Mouse (Mus musculus): ENCODE results near the gene Adgrg2. TPM values are rescaled to one million over a fixed set of nuclear protein-coding genes. Genes with fewer than 3 reads are reported as not detected.

Gene Adgrg2
- polyA plus RNA-seq, 1 experiment: 17.8 TPM

DNA sequence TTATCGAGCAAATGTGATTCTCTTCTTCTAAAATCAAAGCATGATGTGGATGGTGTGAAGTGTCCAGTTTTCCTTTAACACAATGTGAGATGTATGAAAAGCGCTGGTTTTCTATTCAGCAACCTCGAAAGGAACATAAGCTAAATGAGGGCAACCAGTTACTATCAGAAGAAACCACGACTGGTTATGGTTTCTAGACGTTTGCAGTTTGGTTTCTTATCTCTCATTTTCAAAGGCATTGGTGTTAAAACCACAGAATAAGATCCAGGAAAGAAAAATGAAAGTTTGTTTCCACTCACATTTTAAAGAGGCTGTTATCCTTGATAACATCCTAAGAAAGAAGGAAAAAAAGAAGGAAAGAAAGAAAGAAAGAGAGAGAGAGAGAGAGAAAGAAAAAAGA lies 106.0 kb downstream of the Adgrg2 start:
- Histone ChIP-seq H3K27ac (ENCODE audit: insufficient read depth, low read length) (no peak overlapping the region), H3K4me1 (ENCODE audit: control insufficient read depth, insufficient read depth, low read length) (peaks cover 1% of the 10 kb centered on the region; the same call in 1 of the 2 replicates), H3K4me3 (ENCODE audit: insufficient read depth, low read length) (no peak overlapping the region)
- TF ChIP-seq POLR2A (IDR thresholded peaks at IDR 0.05; ENCODE audit: low read depth, low read length) (no peak), CTCF (IDR thresholded peaks at IDR 0.05; ENCODE audit: borderline replicate concordance, insufficient read depth, low read length) (no peak)

DNA sequence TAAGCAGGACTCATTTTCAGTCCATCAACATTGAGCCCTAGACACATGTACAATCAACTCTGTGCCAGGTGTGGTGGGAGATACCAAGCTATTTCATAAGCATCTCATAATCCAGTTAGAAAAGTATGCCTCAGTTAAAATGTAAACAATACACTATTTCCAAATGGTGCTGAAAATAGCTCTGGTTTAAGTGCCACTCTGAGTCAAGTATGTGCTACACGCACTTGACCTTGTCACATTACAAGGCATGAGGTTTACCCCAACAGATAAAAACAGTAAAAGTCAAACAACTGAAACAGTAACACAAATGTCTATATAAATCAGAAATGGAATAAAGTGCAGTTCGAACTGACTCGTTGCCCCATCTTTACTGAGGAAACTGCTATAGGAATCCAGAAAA lies 110.6 kb downstream of the Adgrg2 start:
- Histone ChIP-seq H3K27ac (ENCODE audit: insufficient read depth, low read length) (no peak overlapping the region), H3K4me1 (ENCODE audit: control insufficient read depth, insufficient read depth, low read length) (peaks cover 5% of the 10 kb centered on the region; the same call in 1 of the 2 replicates), H3K4me3 (ENCODE audit: insufficient read depth, low read length) (no peak overlapping the region)
- TF ChIP-seq POLR2A (IDR thresholded peaks at IDR 0.05; ENCODE audit: low read depth, low read length) (no peak), CTCF (IDR thresholded peaks at IDR 0.05; ENCODE audit: borderline replicate concordance, insufficient read depth, low read length) (no peak)

DNA sequence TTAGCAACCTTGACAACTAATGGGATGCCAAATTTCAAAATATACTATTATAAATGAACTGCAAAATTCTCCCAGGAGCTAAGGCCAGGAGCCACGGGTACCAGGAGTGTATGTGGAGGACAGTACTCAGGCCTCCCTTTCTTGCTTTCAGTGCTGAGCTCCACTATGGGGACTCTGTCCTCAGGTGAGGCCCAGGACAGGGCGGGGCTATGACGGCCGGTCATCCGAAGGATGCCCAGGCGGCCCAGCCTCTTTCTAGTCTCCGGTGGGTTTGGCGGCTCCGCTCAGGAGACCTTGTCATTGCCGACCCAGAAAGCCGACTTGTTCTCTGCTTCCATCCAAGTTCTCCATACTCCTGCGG lies 111.2 kb downstream of the Adgrg2 start:
- no peak; the same call in 1 of the 2 replicates for TF ChIP-seq POLR2A (IDR thresholded peaks at IDR 0.05; ENCODE audit: low read depth, low read length)
- TF ChIP-seq CTCF (IDR thresholded peaks at IDR 0.05; ENCODE audit: borderline replicate concordance, insufficient read depth, low read length): no peak
- H3K4me1 ChIP-seq (ENCODE audit: control insufficient read depth, insufficient read depth, low read length): peaks cover 5% of the 10 kb centered on the region; the same call in 1 of the 2 replicates
- H3K27ac ChIP-seq (ENCODE audit: insufficient read depth, low read length): 0 out of 2 replicates have a peak overlapping the region, but pooled peaks have one; percentile 15
- peak overlapping the region; percentile 58 for H3K4me3 ChIP-seq (ENCODE audit: insufficient read depth, low read length)

DNA sequence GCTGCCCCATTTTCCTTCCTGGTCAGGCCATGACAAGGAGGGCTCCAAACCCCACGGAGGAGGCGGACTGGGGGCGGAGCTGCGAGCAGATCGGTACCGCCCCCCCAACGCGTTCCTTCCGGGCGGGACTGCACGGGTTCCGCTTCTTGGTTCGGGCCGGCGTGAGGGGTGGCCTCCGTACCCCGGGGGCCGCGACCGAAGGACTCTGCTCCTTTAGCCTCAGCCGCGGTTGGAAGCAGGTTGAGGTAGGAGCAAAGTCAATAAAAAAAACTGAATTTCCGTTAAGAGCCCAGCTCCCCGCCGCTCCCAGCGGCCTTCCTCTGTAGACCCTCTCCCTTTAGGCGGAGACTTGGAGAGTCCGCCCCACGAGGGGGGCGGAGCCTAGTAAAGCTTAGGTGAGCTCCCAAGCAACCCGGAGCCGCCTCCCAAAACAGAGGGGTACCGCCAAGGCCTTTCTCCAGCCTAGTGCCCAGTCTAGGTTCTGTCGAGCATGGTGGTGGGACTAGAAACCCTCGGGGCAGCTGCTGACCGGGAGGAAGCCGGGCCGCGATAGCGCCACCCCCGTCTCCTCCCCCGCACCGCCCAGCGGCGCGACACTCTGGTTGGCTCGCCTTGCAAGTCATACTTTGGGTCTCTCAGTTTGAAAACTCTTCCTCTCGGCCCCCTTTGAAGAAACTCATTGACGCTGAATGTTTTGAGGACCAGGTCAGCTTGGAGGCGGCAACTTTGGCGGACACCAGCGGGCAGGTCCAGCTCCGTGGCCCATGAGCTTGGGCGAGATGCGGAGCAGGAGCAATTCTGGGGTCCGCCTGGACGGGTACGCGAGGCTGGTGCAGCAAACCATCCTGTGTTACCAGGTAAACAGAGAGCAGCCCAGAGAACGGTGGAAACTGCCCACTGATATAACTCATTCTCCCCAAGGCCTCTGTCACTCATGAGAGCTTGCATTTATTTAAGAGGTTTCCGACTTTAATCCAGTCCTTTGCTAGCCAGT lies 111.9 kb downstream of the Adgrg2 start, which contains the start of gene Phka2:
TSS of gene Phka2 (plus strand) at position 119 of the 994 bp plus-strand sequence.
- Histone ChIP-seq H3K4me1 (ENCODE audit: control insufficient read depth, insufficient read depth, low read length) (peaks cover 5% of the 10 kb centered on the region; the same call in 1 of the 2 replicates), H3K27ac (ENCODE audit: insufficient read depth, low read length) (peak within 1 kb of the TSS; percentile 88), H3K4me3 (ENCODE audit: insufficient read depth, low read length) (peak within 1 kb of the TSS; percentile 97)
- TF ChIP-seq CTCF (IDR thresholded peaks at IDR 0.05; ENCODE audit: borderline replicate concordance, insufficient read depth, low read length) (no peak), POLR2A (IDR thresholded peaks at IDR 0.05; ENCODE audit: low read depth, low read length) (peak; percentile 65; the same call in 1 of the 2 replicates)

DNA sequence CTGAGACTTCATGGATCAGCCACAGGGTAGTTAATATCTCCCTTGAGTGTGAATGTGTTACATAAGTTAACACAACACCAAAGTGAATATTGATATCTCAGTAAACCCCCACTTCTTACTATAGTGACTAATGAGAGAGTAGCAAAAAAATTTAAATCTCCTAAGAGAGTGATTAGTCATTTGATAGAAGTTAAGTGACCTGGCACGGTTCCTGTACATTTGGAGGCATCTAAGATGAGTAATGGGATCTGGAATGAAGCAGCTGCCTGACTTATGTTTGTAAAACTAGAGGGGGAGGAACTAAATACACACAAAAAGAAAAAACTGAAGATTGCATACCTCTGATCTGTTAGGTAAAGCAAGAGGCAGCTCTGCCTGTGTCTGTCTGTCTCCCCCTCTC lies 118.6 kb downstream of the Adgrg2 start:
- Histone ChIP-seq H3K4me3 (ENCODE audit: insufficient read depth, low read length) (no peak overlapping the region), H3K4me1 (ENCODE audit: control insufficient read depth, insufficient read depth, low read length) (no peaks in the 10 kb centered on the region)
- TF ChIP-seq CTCF (IDR thresholded peaks at IDR 0.05; ENCODE audit: borderline replicate concordance, insufficient read depth, low read length): no peak
- no peak for TF ChIP-seq POLR2A (IDR thresholded peaks at IDR 0.05; ENCODE audit: low read depth, low read length)

DNA sequence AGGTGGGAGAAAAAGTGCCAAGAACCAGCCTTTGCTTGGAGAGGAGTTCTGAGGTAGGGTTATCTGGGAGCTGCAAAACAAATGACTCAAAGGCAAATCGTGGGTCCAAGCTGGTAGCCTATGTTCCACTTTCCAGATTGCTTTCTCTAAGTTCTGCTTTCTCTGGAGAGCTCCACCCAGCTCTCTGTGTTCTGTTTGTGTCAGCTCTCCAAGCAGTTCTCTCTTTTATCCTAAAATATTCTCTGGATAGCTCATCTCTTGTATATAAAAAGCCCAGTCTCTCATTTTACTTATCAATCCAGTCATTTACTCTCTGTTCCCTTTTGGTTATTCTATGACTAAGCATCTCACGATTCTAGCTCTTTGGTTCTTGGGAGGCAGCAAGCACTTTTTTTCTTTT lies 119.7 kb downstream of the Adgrg2 start:
- H3K4me3 ChIP-seq (ENCODE audit: insufficient read depth, low read length): no peak overlapping the region
- TF ChIP-seq CTCF (IDR thresholded peaks at IDR 0.05; ENCODE audit: borderline replicate concordance, insufficient read depth, low read length) (no peak), POLR2A (IDR thresholded peaks at IDR 0.05; ENCODE audit: low read depth, low read length) (no peak)
- peak overlapping the region; percentile 71 for H3K27ac ChIP-seq (ENCODE audit: insufficient read depth, low read length)
- H3K4me1 ChIP-seq (ENCODE audit: control insufficient read depth, insufficient read depth, low read length): no peaks in the 10 kb centered on the region

More for the DNA sequence above, 118.6 kb downstream of the Adgrg2 start:
- peak overlapping the region; percentile 52; the same call in 1 of the 2 replicates for H3K27ac ChIP-seq (ENCODE audit: insufficient read depth, low read length)

DNA sequence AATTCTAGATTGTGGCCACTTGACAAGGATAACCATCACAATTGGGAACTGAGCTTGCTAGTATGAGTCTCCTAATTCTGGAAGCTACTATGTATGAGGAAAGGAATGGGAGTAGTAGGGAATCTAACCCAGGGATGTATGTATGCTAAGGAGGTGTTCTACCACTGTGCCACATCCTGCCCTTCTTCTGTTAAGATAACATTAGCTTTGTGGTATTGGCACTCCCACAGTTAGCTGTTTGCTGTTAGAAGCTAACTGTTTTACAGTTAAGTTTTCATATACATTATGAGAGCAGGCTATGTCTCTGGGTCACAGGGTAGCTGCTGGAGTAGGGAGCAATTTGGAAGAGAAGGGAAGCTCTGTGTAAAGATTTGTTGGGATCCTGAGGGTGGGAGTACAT lies 125.5 kb downstream of the Adgrg2 start:
- Histone ChIP-seq H3K27ac (ENCODE audit: insufficient read depth, low read length) (no peak overlapping the region), H3K4me3 (ENCODE audit: insufficient read depth, low read length) (no peak overlapping the region), H3K4me1 (ENCODE audit: control insufficient read depth, insufficient read depth, low read length) (no peaks in the 10 kb centered on the region)
- TF ChIP-seq POLR2A (IDR thresholded peaks at IDR 0.05; ENCODE audit: low read depth, low read length) (no peak), CTCF (IDR thresholded peaks at IDR 0.05; ENCODE audit: borderline replicate concordance, insufficient read depth, low read length) (no peak)

DNA sequence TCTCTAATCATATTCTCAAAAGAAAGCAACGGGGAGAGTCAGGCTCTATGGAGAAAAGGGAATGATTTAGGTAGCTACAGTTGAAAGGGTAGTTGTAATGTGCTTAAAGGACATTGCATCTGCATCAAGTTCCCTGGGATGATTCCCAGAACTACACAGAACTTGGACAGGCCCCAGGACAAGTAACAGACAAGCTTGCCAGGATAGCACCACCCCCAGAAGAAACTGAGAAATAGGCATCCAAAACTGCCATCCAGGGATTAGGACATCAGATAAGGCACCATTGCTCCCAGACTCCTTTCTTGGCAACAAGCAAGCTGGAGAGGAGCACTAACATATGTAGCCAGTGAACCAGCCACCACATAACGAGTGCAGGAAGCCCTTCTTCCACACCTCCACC lies 152.3 kb downstream of the Adgrg2 start:
- Histone ChIP-seq H3K4me1 (ENCODE audit: control insufficient read depth, insufficient read depth, low read length) (no peaks in the 10 kb centered on the region), H3K27ac (ENCODE audit: insufficient read depth, low read length) (no peak overlapping the region), H3K4me3 (ENCODE audit: insufficient read depth, low read length) (no peak overlapping the region)
- no peak for TF ChIP-seq POLR2A (IDR thresholded peaks at IDR 0.05; ENCODE audit: low read depth, low read length)

Other genes with a start within 250 kb of the Adgrg2 start
- gene Phka2, start 111.5 kb downstream of the Adgrg2 start, polyA plus RNA-seq (2011; ENCODE audit: insufficient read length, low read depth, missing spikeins): 17.7 and 22.2 TPM in 2 replicates

All from embryonic fibroblast, embryonic 13.5 days (primary cell).